Mouse (Mus musculus) layer of hippocampus, postnatal 25 days (tissue): ENCODE results near the gene Phc1. TPM values are rescaled to one million over a fixed set of nuclear protein-coding genes. Genes with fewer than 3 reads are reported as not detected.

ENCODE experiments used
- DNase-seq, 2 experiments: peaks; one replicate each; pipeline ENCODE4 v3.0.0; 2022; ENCODE audit warnings: mixed read lengths in 2 of 2, low spot score in 1 of 2; ENCODE audit errors: extremely low spot score in 1 of 2
- total RNA-seq, 2 experiments: library from RNA; stranded (reverse); gene quantifications; 2 replicates each; pipeline ENCODE4 v1.2.3; 2021

The Phc1 gene
- total RNA-seq, 2 experiments from 2014 or later = 58.4 to 68.5 TPM

DNA sequence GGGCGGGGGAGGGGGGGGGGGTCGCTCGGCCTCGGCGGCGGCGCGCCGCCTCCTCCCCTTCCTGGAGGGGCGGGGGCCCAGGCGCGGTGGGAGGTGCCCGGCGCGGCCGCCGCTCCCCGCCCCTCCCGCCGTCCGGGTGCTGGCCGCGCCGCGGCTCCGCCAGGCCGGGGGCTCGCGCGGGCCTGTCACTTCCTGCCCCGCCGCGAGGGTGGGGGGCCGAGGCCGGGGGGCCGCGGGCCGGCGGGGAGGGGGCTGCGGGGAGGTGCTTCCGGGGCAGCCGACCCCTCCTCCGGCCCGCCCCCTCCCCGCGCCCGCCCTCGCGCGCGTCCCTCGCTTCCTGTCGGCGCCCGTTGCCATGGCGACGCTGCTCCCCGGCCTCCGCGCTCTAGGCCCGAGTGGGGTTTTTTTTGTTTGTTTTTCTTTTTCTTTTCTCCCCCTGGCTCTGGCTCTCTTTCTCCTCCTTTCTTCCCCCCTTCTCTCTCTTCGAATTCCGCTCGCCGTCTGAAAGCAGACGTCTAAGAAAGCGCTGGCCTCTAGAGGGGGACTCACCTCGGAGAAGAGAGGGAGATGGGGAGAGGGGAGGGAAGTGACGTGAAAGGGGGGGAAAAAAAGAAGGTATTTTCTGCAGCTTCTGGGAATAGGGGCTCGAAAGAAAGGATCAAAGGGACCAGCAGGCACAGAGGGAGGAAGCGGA lies 566 bp downstream of the Phc1 start:
- DNase-seq = peak; percentile 67 to 86

DNA sequence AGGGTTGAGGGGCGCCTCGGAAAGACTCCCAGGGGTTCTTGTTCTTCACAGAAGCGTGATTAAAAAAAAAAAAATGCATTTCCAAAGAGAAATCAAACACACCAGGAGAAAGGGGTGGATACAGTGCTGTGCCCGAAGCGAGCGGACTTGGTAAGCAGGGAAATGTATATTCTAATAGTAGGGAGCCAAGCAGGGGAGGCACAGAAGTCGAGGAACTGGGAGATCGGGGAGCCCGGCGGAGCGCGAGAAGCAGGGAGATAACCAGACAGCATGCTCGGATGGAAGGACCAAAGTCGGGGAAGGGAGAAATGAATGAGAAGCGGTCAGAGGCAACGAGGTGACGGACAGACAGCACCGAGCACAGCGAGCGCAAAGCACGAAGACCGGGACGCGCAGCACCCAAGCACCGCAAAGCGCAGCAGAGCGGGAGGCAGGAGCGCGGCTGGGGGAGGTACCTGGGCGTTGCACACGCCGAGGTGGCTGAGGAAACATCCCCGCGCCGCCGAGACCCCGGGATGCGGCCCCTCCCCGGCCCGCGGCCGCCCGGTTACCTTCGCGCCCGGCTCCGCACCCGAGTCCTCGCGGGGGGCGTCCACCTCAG lies 1.2 kb downstream of the Phc1 start:
- peak; percentile 42 to 76 for DNase-seq

DNA sequence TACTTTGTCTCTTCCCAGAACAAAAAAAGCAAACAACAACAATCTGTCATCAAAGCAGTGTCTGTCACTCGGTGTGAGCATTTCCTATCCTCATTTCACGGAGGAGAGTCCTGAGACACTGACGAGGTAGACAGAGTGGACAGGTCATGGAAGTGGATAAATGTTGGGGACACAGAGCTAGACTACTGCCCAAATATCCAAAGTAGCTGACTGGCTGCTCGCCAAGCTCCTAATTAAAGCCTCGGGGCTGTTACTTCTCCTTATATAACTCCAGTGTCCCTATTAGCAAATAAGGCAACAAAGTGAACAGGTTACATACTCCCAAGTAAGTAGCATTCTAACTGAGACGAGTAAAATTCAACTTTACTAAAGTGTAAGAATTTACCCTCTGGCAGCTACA lies 2.8 kb downstream of the Phc1 start:
- no peak for DNase-seq

DNA sequence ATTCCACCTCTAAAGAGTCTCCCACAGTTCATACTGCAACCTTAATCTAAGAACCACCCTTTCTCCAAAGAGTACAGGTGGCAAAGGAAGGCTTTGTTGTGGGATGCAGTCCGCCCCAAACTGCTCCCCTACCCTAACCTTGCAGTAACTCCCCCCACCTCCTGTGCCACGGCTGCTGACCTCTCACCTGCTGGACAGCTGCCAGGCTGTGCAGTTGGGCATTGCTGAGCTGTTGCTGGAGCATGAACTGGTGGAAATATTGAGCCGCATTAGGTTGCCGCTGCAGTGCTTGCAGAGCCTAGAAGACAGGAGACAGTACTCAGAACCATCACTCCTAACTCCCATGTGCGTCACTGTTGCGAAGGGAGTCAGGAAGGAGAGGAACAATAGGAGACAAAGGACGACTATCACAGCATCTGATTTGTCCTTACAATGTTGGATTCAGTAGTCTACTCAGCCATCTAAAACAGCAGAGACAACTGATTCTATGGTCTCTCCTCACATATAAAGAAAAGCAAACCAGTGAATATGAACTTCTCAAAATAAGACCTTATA lies 5.5 kb downstream of the Phc1 start:
- DNase-seq = no peak

DNA sequence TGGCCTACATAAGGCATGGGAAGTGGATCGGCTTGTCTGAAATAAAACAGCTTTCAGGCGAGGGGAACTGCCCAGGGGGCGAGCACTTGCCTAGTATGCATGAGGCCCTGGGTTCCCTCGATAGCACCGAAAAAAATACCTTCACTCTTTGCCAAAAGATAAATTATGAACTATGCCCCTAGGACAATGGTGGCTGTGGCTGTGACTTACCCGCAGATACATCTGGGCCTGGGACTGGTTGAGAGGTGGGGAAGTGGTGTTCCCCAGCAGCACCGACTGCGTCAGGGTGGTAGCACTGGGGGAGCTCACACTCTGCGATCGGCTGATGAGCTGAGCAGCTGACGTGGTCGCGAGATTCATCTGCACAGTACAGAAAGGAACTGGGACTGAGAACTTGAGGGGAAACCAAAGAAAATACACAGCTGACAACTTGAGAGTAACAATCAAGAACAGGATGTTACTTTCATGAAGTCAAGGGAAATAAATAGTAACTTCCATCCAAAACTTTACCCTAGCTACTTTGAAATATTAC lies 7.2 kb downstream of the Phc1 start:
- no peak for DNase-seq

DNA sequence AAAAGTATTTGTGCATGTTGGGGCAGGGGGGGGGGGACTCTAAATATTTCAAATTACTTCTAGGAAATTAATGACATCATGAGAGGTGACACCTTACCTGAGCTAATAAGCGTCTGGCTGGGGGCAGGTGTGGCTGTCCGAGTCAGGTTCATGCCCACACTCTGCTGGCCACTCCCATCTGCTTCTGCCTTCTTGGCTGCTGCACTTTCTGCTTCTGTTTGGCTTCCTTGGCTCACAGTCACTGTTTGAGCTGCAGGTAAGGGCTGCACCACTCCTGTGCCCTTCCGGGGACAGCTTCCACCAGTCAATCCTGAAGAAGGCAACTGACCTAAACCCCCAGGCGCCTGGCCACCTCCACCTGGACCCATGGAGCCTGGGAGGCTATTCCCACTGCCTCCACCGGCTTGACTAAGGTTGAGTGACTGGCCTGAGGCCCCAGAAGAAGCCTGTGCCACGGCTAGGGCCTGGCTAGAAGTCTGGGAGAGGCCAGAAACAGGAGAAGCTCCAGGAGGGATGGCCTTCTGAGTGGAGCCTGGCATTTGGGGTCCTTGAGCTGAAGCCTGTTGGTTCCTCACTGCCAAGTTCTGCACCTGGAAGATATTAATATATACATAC lies 14.9 kb downstream of the Phc1 start:
- no peak for DNase-seq

DNA sequence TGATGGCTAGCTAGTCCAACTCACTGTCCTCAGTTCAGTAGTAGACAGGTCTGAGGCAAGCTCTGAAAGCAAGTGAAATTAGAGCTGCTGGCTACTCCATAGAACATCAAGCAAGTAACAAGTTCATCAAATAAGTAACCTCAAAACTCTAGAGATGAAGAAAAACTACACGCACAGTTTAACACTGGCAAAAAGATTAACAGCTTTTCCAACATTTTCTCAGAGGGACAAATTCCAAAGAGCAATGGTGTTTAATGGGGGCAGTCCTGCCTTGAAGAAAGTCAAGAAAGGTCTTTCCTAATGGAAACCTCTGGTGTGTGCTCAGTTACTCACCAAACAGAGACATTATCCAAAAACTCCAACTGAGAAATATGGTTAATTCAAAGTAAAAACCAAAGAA lies 21.6 kb downstream of the Phc1 start:
- DNase-seq = no peak

DNA sequence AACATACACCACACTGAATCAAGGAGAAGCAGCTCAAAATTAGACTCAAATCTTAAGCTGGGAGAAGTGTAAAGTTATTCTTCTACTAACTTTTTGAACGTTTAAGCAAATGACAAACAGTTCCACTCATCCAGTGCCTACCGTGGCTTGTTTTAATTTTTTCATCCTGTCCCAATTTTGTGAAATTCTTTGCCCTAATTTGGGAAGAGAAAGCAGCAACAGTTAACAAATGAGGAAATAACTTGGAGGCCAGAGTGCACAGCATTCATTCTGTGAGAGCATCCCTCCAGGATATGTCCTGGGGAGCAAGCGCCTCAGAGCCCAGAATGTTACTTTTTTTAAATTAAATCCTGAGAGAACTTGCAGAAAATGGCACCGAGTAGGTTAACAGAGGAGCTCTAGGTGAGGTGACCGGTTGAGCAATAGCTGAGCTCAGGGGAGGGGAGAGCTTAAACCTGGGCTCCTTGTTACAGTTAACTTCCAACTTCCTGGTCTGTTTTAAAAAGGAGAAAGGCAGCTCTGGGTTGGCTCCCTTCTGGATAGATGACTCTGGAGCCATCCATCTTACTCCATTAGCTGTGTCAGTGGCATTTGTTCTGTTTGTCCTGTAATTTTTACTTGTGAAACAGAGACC lies 30.1 kb downstream of the Phc1 start:
- DNase-seq = no peak

DNA sequence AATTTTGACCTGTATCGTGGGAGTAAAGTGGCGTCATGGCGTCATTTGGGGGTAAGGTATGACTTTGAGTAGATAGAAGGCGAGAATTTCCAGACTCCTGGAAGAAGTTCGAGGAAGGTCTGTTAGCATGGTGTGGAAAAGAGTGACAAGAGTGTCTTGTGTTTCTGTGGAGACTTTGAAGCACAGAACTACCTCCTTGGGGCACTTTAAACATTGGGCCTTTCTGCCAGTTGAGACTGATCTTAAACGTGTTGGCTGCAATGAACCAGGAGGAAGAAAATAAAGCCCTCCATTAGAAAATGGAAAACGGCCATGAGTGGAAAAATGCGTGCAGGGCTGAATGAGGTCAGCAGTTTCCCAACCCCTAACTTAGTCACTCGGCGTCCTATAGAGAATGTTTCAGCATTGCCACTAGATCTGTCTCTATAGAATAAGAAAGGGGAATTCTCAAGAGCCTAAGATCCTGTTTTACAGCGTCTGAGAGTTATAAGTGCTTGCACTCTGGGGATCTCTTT lies 30.9 kb downstream of the Phc1 start:
- DNase-seq = no peak

DNA sequence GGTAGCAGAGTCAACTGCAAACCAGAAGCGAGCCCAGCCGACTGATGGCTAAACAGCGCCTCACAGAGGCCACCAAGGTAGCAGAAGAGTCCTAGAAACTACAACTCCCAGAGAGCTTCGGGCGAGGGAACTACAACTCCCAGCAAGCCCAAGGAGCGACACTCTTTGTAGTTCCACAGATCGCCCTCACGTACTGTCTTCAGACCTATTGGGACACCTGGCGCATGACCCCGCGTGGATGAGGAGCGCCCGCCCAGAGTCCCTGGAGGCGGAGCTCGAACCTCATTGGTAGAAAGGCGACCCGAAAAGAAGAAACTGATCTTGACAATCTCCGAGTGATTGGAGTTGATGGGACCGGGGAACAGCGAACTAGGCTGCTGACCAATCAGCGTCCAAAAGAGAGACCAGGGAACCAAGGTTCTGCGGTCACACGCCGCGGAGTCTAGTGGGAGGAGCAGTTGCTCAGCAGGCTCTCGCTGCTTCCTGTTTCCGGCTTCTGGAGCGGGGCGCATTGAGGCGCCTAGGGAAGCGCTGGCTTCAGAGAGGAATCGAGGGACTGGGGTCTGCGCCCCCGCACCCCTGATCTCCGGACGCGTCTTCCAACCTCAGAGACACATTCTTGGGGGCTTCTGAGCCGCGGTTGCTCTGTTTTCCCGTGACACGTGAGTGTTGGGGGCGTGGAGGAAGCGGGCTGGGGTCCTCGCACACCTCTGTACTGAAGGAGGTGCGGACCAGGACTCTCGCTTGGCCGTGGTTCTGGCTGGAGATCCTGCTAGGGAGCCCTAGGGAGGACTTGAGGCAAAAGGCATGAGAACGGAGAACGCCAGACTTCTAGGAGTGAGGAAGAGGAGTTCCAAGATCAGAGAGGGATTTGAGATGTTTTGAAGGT lies 31.6 kb downstream of the Phc1 start, which contains the start of gene M6pr:
Gene M6pr (plus strand): TSS at position 216 of the 889 bp plus-strand sequence.
- DNase-seq = peak; percentile 84 to 87

DNA sequence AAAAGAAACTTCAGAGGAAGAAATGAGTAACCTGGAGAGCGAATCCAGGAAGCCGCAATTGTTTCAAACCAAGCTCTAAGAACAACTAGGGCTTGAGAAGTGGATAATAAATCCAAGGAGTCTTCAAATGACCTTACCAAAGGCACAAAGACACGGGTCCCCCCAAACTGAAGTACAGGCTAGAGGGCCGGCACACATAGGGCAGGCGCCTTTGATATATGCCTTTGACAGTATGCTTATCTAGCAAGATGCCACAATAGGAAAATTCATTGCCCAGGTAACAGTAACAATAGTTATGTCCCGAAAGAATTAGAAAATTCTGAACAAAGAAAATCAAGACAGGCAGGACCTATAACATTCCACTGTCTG lies 32.2 kb downstream of the Phc1 start:
- no peak for DNase-seq

DNA sequence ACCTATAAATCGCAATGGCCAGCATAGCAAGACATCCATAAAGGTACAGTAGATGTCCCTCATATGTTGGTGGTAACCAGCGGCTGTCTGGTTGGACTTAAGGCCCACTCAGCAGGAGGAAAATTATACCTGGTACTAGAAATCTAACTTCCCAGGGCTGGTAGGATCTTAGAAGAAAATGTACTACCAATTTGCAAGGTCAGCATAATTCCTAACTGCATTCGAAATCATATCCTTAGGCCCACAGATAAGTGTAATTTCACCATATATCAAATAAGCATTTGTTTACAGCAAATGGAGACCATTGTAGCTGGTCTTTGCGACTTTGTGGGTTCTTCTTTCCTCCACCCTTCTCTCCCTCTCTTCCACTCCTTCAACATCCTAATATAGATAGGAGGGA lies 33.7 kb downstream of the Phc1 start:
- DNase-seq = no peak

DNA sequence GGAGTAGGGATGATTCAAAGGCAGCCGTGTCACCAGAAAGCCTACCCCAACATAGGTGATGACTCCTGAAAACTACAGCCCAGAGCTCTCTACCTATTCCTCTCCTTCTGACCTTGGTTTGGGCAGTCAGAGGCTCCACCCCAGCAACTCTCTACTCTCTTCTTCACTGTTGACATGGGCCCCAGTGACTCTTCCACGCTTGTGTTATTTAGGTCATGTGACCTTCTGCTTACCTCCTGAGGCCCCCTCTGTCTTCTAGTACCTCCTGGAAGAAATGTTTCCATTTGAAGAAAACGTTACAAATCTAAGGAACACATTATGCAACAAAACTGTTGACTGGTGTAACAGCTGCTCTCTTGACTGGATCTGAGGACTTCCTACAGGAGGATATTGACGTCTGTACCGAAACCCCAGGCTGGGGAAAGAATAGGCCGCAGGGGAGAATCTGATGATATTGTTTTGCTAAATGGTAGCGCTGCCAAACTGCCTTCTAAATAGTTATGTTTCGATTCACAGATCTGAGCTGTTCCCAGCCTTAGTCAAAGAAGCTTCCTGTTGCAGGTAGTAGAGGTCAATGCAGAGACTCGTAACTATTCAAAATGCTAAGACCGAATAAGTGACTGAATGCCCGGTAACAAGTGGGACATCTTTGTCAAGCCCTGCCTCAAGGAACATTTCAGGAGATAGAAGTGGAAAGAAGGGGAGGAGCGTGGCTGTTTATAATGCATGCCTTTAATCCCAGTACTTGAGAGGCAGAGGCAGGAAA lies 35.4 kb downstream of the Phc1 start:
- no peak for DNase-seq

DNA sequence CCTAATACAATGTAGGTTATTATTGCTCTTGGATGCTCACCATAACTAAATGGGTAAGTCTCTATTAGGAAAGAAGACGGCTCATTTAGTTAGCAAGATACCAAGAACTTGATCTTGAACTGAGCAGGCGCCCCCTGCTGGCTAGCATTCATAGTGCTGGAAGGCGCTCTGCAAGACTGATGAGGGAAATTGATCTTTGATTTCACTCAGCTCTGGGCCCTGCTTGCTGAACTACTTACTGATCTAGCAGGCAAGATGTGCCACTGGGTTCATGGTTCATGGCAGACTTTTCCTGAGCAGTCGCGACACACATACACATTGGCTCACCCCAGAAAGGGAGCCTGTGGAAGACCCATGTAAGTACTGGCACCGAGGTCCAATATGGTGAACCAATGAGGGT lies 36.0 kb downstream of the Phc1 start:
- DNase-seq = peak; percentile 70 to 96

DNA sequence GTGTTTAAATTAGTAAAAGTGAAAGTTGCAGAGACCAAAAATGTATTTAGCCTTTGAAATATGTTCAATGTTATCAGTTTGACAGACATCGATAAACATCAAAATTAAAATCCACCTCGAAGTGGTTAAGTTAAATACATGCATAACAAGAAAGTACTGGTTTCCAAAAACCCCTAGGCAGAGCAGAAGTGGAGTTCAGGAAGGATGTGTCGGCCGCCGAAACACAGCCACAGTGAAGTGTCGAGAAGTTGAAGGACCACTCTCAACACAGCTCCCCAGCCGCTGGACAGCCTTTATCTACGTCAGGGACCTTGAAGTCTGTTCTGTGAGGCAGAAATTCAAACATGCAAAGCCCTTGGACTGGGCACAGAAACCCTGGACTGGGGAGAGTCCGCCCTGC lies 36.8 kb downstream of the Phc1 start:
- no peak for DNase-seq

DNA sequence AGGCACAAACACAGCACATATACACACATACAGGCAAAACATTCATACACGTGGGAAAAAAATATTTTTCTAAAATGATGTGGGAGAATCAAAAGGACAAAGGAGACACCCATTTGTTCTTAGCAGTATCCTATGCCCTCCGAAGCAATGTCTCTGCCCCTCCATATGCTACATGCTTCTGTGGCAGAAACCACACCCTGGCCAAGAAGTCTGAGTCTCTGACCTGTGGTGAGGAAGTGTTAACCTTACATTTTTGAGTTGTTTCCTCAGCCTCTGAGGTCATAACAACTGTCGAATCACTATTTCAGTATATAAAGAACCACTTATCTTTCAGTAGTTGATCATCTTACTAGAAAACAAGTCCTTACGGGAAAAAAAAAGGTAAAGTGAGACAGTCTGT lies 37.7 kb downstream of the Phc1 start:
- no peak for DNase-seq

DNA sequence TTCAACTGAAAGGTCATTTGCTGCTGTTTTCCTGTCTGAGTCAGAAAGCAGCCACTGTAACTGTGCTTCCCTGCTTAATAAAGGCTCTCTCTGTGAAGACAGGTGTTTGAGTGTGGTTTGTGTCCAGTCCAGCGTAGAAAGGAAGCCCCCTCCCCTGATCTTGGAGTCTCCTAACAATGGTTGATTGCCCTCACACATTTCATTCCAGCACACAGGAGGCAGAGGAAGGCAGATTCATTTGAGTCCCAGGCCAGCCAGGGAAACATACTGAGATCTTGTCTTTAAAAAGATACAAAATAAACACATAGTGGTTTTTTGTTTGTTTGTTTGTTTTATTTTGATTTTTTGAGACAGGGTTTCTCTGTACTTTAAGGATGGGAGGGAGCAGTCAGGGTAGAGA lies 38.2 kb downstream of the Phc1 start:
- DNase-seq = no peak

DNA sequence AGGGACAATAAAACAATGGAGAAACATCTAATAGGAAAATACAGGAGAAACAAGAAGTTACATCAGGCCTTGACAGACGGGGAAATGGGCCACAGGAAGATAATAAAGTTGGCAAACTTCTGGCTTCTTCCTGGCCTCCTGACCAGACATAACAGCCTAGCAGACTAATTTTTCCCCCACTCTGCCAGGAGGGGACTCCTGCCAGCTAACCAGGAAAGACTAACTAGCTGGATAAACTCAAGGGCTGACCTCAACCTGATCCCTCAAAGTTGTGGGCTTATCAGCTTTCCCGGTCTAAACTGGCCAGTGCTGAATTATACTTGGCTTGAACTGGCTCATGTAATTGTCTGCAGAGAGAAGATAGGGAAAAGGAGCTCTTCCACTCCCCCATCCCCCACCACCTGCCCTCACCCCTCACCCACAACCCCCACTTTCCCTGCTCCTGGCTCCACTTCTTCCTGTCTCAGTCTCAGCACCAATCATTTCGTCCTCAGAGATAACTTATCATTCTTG lies 40.7 kb downstream of the Phc1 start:
- no peak for DNase-seq

DNA sequence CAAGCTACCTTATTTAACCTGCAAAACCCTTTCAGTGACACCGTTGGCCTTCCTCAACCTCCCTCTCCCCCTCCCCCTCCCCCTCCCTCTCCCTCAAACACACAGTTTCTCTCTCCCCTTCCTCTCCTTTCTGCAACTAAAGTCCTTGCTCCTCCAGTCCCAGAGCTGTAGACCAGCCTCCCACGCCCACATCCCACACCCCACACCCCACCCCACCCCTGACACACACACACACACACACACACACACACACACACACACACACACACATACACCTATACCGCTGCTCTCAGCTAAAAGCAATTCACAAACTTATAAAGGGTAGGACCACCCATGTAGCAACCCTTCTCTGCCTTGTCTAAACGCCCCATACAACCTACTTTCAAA lies 42.1 kb downstream of the Phc1 start:
- no peak for DNase-seq
